Mouse (Mus musculus) spleen, postnatal 14 days (tissue): ENCODE data around the gene Ice1.

Source experiments
- DNase-seq, 2 experiments: peaks; one replicate each; pipeline ENCODE4 v3.0.0; 2021 to 2022; ENCODE audit warnings: low spot score in 2 of 2

Ice1 gene

DNA sequence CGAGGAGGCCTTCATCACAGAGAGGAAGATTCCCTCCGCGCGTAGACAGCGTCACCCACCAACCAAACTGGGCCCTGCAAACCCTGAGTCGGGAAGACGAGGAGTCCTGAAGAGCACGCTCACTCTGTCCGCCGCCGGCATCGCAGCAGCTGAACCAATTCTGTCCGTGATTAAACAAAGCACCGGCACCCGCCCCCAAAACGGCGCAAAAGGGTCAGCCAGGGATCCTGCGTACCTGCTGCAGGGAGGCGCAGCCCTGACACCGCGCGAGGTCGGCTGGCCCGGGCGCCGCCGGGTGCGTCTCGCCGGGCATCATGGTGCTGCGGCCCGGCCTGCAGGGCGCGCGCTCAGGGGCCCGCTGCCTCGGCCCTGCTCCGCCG, at the start of gene Ice1:
TSS of gene Ice1 (minus strand) at position 353 of the 380 bp plus-strand sequence.
- no peak for DNase-seq

DNA sequence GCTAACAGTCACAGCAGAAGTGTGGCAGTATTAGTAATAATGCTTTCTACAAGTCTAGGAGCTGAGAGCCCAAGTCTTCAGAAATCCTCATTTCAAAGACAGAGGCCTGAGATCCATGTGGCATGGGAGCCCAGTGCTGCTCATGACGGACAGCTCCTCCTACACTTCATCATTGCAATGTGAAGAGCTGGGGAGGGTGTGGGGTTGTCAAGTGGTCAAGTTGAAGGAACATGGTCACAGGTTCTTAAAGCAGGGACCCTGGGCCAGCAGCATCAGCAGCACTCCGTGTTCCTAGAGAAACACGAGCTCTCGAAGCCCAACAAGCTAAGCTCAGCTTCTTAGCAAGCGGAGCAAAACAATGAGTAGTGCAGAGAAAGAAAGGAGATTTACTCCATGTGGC, 48.4 kb upstream of the Ice1 start:
- no peak for DNase-seq

DNA sequence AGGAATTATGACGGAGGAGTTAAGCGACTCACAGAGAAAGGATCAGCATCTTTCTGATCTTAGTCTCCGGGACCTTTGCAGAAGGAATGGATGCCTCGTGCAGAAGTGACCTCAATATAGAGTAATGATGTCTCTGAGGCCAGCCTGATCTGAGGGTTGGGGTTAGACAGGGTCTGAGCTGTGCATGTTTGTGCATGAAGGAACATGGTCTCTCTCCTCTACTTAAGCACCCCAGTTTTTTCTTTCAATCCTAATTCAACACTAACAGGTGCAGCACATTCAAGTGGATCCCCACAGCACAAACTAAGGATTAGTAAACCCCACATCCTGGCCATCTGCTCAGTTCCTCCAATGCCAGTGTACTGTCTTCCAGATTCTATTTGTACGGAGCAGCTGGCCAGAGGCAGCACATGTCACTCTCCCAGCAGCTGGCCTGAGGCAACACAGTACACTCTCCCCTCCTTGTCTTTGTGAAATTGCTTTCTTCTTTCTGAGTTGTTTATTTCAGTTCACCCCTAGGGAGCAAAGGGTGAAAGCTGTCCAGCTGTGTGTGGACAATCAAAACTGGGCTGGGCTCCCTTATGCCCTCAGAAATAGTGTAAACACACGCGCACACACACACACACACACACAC, 47.7 kb upstream of the Ice1 start:
- DNase-seq = no peak

DNA sequence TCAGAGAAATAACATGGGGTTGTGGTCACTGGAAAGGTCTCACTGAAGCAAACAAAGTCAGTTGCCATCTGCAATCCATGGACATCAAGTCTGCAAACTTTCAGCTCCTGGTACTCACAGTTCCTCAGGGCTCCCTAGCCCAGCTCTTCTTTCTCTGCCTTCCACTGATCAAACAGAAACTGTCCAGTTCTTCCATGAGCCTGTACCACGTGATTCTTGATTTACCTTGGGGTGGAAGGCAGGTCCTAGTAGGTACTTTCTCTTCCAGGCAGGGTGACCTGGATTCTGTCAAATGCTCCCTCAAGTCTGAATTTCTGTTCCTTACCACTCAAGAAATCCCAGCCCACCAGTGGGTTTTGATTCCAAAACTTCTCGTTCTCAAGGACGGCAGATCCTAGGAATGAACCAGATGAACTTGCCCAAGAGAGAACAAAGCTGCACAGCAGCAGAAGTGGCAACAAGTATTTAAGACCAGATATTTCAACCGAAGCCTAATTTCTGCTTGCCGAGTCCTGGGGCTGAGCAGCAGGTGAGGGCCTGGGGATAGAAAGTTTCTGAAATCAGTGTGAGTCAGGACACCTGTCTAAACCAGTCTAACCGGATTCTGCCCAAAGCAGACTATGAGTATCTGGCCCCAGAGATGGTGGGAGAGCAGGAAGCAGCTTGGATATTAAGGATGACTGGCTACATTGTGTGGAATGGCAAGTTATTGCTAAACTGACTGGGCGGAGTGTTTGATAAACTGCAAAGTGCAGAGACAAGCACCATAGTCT, 44.2 kb upstream of the Ice1 start:
- DNase-seq = no peak

DNA sequence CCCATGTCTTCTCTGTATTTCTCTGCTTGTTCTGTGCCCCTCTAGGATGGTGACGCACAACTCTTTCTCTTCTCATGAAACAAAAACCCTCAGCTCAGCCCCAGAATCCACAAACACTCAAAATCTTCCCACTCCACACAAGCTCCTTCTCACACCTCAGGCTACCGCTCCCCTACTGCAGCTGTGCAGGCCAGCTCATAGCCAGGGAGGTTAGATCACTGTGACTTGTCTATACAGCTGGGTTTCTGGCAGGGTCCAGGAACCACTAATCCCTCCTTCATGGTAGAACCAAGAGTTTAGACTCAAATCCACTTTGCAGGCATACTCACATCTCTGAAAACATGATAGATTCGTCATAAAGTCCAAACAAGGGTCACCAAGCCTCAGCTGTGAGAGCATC, 42.9 kb upstream of the Ice1 start:
- DNase-seq = no peak

DNA sequence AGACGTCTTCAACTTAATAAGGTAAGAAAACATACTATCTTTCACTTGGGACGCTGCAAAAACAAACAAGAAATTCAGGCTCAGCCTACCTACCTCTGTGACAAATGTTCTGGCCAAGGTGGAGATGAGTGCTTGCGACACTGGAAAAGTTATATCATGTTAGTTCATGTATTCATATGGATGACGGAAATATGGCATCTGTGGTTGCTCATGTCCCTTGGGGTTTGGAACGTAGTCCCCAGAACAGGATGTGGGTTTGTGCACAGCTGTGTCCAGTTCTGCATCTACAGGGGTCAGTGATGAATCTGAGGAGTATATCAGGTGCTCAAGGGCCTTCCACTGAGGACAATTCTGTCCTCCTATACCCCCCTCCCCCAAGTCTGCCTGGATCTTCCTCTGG, 40.3 kb upstream of the Ice1 start:
- no peak for DNase-seq

DNA sequence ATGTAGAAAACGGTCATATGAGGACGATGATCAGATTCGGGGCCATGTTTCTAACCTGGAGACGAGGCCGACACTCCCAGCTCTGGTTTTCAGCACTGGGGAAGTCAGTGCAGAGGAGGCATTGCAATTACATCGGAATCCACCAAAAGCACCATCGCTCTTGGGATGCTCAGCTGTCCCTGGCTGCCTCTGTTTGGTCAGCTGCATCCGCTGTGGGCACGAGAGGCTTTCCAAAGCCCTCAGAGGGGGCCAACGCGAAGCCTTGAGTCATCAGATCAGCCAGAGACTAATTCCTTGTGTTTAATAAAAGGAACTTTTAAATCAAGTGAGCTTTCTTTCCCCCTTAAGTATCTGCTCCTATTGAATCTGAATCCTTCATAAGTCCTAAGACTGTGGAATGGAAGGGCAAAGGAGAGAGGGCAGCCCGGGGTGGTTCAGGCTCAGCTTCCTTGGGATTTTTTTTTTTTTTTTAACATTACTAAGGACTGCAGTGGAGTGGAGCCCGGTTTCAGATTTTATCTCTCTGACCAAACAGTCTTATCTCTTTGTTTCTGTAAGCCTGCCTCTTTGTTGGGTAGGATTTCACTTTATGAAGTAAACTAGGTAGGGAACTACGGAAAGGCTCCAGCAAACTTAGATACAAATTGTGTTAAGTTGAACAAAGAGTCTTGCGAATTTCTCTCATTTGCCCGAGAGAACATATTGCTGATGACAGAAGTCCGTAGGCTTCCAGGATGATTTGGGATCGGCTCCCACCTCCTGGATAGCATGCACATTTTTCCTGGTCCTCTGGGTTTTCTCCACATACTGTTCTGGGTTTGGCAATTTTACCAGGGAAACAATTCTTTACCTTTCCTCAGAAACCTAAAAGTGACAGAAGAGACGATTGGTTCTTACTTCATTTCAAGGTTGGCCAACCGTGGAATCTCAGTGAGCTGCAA, 39.1 kb upstream of the Ice1 start:
- no peak for DNase-seq

DNA sequence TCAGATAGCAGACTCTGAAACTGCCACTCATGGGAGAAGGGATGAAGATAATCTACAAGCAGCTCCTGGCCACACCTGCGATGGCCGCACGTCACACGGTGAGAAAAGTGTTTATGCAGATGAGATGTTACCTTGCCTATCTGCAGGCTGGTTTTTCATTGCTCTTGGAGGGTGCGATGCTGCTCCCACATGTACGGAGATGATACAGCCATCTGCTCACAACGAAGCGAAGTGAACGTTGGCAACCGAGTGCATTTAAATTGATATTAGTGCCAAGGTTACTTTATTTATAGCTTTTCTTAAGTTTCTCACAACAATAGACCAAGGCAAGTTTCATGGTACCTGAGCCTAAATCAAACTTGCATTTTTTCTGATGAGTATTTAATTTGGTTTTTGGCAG, 37.6 kb upstream of the Ice1 start:
- DNase-seq = no peak

DNA sequence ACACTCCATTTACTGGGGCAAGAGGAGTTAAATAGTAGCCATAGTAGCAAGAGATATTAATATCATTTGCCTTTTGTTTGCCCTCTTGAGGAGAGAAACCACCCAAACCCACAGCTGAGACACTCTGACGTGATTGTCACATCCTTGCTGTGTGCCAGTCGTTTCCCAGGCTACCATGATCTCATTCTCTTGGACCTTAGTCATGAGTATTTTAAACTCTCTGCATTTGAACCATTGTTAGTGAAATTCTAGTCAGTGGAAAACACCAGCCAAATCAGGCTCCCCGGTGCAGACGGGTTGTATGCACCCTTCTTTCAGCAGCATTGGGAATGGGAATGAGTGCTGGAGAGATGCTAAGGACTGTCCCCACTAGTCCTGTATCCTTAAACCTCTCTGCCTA, 32.6 kb upstream of the Ice1 start:
- DNase-seq = no peak

DNA sequence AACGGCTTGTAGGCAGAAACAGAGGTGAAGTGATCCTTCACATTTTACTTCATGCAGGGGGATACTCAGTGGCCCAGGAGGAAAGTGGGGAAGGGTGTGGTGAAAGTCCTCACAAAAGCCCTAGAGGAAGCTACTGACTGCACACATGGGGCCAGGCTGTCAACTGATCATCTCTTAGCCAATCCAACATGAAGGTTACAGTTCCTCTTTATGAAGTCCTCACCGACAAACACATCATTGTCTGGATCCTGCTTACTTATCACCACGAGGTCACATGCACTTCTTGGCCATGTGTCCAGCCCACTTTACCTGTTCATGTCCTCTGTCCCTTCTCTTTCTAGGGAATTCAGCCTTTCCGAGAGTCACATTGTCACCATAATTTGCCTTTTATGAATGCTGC, 22.3 kb upstream of the Ice1 start:
- no peak for DNase-seq

DNA sequence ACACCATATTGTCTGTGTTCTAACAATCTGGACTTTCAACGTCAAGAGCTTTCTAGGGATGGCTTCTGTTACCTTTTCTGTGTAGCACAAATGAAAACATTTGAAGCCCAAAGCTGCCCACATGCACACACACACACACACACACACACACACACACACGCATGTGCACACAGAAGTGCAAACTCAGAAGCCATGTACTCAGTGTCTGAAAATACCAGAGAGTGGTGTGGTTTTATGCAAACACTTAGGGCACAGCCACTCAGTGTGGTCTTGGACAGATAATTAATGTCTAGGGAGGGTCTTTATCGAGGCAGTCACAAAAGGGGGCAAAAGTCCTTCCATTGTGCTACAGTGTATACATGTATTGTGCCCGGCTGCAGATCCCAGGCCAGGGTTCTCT, 19.3 kb upstream of the Ice1 start:
- no peak for DNase-seq

DNA sequence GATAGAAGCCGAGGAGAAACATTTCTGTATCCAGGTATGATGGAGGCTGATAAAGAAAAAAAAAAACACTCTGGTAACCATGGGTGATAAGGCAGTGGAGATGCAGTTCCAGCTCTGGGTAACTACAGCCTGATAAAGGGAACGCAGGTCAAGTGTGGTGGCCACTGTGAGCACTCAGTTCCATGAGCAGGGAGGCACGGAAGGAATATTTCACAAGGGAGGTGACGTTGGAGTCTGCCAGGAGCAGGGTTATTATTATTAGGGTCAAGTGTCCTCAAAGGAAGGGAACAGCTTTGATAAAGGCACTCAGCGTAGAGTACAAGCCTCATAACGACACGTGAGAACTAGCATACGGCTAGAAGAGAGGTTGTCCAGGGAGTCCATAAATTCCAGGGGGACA, 18.9 kb upstream of the Ice1 start:
- DNase-seq = no peak

DNA sequence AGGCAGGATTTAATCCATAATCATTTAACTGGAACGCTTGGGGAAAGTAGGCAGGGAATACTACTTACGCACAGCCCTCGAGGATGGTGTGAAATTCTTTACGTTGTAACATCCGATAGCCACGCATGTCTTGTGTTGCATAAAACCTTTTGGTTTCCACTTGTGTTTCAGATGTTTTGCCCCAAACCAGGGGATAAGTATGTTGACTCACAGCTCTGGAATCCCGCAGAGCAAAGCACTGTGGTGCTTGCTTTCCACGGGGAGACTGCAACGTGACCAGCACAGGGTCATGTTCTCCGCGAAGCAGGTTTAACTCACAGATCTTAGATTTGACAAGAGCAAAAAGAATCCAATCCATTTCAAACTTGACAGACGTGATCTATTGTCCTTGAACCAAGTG, 18.1 kb upstream of the Ice1 start:
- no peak for DNase-seq

DNA sequence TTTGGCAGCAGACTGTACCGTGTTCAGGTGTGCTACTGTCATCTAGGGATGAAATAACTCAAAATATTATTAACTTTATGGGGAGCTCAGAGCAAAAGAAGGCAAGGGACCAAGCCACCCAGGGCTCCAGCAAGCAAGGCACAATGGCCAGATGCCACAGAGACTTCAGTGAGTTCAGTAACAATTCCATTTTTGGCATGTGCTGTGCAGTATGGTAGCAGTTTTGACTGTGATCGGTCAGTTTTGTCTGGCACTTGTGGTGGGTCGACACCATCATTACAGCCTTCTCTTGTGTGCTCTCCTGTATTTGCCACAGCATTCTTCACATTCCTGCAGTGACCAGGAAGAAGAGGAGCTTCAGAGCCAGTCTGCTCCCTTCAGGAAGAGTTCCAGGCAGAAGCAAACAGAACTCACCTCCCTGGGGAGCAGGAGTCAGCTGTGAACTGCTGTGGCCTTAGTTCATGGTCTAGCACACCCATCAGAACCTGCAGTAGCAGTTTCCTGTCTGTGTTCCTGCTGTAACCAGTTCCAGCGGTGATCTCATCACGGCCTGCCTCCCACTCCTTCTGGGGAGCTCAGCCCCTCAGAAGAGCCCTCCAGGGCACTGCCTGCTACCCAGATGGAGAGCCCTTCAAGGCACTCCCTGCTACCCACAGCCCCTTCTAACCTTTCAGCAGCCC, 16.8 kb upstream of the Ice1 start:
- DNase-seq = no peak

DNA sequence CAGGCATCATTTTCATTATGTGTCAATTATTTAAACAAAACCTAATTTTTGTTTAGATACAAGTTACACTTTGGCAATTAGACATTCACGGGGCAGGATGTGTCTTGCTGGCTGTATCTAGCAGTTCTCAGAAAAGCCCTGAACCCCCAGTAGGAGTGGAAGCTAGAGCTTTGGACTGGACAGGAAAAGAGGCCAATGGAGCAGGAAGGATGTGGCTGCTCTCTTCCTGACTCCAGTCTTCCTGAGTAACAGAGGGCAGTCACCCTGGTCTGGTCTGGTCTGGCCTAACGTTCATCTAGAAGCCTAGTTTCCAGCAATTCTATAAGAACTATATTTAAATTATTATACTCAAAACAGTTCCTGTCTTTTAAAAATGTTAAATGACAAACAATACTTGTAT, 16.0 kb upstream of the Ice1 start:
- DNase-seq = no peak

DNA sequence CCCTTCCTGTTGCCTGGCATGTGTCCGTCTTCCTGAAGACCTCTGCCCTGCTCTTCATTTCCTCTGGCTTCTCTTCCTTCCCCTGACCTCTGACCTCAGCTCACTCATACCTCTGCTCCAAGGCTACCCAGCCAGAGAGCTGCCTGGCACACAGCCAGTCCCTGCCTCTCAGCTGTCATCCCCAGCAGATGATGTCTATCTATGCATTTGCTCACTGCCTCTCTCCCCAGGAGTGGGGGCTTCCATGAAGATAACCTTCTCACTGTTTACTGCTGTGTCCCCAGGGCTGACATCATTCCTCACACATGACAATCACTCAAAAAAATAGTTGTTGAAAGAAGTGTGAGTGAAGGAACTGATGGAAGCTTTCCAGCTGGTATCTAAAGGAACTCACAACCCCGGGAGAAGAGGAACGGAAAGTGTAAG, 12.6 kb upstream of the Ice1 start:
- no peak for DNase-seq

DNA sequence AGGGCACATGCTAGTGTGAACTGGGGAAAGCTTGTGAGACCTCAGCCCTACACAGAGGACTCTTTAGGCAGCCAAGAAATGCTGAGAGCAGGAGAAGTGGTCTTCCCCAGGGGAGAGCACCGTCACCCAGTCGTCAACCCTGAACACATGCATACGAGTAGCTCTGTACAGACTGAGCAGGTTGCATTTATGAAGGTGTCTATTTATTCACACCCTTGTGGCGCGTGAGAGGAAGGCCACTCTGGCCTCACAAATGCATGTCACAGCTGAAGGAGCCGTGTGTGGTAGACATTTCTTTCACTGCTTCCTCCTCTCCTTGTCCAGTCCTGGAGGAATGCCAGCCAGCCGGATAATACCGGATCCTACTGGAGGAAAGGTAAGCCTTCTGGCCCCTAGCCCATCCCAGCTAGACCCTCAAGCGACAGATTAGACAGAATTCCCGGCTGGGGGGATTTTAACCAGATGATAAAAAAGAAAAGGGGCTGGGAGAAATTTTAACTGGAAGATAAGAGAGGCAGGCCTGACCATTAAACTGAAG, 8.6 kb upstream of the Ice1 start:
- DNase-seq = no peak

DNA sequence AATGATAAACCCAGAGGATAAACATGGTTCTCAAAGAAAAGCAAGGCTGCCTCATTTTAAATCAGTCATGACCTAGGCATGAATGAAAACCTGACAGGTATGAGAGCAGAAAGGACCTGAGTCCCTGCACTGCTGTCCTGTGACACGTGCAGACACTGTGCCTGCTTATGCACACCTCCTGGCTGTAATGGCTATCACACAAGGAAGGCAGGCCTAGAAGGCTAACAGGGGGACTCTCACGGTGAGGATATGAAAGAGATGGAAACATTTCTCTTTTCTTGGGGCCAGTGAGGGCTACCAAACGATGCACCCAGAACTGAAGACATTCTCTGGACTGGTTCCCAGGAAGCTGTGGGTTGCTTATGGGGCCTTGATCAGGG, 6.6 kb upstream of the Ice1 start:
- DNase-seq = no peak

DNA sequence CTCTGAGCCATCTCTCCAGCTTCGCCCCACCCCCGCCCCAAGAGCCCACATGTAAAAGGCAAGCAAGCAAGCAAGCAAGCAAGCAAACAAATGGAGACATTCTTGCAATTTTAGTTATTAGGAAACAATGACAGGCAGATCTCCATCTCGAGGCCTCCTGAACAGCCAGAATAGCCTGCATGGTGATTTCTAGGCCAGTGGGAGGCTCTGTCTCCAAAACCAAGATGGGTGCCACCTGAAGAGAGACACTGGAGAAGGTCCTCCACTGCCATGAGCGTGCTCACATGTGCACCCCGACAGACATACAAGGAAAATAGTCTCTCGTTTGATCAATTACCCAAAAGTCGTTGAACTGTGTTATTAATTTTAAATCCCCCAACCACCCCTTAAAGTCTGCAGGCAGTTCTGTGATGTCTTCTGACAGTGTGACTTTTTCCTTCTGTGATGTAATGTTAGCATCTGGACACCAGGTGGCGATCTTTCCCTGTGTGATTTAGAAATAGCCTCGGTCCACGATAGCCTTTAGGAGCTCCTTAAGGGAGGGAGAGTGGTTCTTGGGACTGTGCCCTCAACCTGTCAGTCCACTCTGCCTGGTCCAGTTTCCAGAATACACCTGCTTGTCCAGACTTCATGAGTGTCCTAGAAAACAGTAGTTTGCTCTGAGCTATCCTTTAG, 6.1 kb upstream of the Ice1 start:
- DNase-seq = peak in 1 of 2 experiments; percentile 12

DNA sequence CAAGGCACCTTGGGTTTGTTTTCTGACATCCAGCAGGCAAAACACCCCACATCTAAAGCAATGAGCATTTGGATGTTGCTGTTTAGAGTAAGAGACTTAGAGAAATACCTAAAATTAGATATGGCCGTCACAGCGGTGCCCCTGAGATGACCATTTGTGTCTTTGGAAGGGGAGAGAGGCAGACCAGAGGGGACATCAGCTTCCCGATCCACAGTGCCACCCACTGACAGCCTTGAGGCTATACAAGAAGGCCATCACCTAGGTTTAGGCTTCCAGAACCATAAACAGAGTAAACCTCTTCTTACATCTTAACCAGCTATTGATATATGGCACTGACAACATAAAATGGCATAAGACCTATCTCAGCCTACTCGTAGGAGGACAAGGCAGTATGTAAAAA, 4.5 kb upstream of the Ice1 start:
- no peak for DNase-seq

DNA sequence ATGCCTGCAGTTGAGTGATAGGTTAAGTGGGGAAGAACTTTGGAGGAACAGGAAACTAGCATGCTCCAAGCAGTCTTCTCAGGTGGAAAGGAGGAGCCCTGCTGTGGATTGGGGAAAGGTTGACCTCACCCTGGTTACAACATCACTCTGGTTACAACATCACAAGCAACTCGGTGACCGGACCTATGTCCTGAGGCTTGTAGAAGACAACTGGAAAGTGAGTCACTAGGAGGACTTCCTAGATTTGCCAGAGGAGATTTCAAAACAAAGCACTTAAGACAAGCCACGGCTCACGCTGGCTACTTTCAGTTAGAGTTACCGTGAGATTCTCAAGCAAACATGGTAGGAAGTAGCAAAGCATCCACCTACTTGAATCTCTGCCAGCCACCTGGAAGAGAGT, 3.9 kb upstream of the Ice1 start:
- no peak for DNase-seq
